Mouse (Mus musculus) CH12.LX (cell line): ENCODE measurements around the gene Ctla4.

Experiments
- CTCF ChIP-seq, 2 experiments: IDR thresholded peaks in 1 of 2; conservative IDR thresholded peaks in 1 of 2; 2 replicates each; pipeline ENCODE4 v1.5.1; 2011 to 2012; ENCODE audit warnings: low read depth in 2 of 2, low read length in 2 of 2, improper control_type of control experiment in 1 of 2, inconsistent platforms in 1 of 2, mild to moderate bottlenecking in 1 of 2, moderate library complexity in 1 of 2
- E2F4 ChIP-seq: IDR thresholded peaks from 2 replicates; pipeline ENCODE4 v1.6.1; 2011; ENCODE audit warnings: low read depth, low read length, improper control_type of control experiment; ENCODE audit not compliant: insufficient replicate concordance
- MAZ ChIP-seq: IDR thresholded peaks from 2 replicates; pipeline ENCODE4 v1.6.1; 2012; ENCODE audit warnings: low read depth, mild to moderate bottlenecking, inconsistent platforms, low read length, improper control_type of control experiment, moderate library complexity
- POLR2A ChIP-seq: IDR thresholded peaks from 2 replicates; pipeline ENCODE4 v1.6.1; 2011; ENCODE audit warnings: low read depth, mild to moderate bottlenecking, improper control_type of control experiment, low read length
- ZC3H11A ChIP-seq: IDR thresholded peaks from 2 replicates; pipeline ENCODE4 v1.6.1; 2012; ENCODE audit warnings: low read depth, mild to moderate bottlenecking, inconsistent platforms, low read length, improper control_type of control experiment

DNA sequence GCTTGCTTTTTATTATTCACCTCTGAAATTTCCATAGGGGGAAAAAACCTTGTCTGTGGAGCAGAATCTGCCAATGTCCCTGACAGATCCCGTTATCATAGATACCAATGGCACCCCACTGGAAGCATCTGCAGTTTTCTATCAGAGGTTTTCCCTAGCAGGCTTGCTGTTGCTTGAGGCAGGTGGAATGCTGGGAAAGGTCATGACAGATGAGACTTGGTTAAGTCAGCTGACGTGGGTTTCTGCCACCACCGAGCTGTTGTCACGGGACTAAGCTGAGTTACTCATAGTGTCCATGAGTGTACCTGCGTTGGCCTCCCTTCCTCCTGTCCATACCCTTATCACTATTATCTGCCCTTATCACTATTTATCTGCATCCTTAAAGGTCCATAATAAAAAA, 32.8 kb upstream of the Ctla4 start:
- TF ChIP-seq ZC3H11A (no peak), POLR2A (no peak), CTCF (conservative IDR thresholded peaks at IDR 0.05 in 1 of 2, IDR thresholded peaks at IDR 0.05 in 1 of 2; ENCODE audit: low read depth in 2 of 2, low read length in 2 of 2) (no peak), E2F4 (no peak), MAZ (no peak)
